Mouse (Mus musculus) urinary bladder, adult 18-20 months (tissue): ENCODE measurements at regions not wholly inside any gene's neighbourhood (a gene's known extent, or its start where the extent isn't known, plus 50 kb on each side); places are given as distances from the start of the nearest gene placed in this dataset.

Source experiments
- DNase-seq, 2 experiments: peaks; one replicate each; pipeline ENCODE4 v3.0.0; 2022; ENCODE audit warnings: low spot score in 2 of 2, mixed read lengths in 2 of 2

DNA sequence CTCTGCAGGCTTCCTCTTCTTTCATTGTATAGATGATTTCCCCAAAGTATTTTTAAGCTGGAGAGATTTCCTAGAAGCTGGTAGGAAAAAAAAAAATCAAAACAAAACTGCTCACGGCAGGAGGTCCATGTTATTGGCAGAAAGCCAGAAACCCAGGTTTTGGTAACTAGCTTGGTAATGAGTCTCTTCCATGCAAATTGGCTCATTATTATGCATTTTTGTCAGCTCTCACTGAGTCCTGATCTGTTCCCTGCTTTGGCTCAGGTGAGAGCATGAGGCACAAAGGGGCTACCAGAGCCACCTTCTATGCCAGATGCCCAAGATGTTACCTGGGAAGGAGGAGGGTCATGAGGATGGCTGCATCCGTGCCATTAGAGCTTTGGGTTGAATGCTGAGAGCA, 146.3 kb upstream of the Vstm2b start:
- no peak for DNase-seq

DNA sequence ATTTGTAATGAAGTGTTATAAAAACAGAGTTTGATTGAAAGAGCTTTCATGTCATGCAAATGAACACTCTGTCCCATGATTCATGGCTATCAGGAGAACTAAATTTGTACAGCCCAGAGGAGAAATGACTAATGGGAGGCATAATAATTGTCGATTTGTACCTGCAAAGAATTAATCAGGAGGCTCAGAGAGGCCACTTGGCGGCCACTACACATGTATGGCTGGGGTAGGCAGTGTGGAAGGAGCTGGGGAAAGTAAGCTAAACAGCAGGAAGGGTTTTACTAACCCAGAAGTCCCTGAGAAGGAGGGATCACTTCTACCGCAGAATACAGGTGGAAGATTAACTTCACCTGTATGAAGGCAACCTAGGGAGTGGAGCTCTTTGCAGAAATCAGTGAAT, 145.9 kb upstream of the Vstm2b start:
- DNase-seq, result no peak

- no peak for DNase-seq
Observed at GRCm38 (mm10) chr7:40753490-40753889, 144.6 kb upstream of the Vstm2b start.

- peak in 1 of 2 experiments; percentile 2 for DNase-seq
Observed at GRCm38 (mm10) chr7:40762520-40762919, 135.6 kb upstream of the Vstm2b start.

DNA sequence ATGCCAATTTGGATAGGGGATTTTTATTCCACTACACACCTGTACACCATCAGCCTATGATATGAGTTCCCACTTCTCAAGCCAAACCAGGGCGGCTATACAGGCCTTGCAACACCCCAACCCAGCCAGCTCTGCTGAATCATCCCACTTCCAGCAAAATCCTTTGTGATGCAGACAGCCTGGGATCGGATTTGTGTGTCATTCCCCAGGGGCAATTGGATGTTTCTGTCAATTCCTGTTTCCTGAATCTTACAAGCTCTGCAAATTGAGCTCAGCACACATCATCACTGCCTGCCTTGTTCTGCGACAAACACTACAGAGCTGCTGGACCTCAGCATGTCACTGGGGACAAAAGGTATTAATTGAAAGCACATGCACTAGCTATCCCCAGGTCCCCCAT, 132.0 kb upstream of the Vstm2b start:
- DNase-seq, result no peak

- DNase-seq, result no peak
Observed at GRCm38 (mm10) chr7:40776220-40776619, 121.9 kb upstream of the Vstm2b start.

DNA sequence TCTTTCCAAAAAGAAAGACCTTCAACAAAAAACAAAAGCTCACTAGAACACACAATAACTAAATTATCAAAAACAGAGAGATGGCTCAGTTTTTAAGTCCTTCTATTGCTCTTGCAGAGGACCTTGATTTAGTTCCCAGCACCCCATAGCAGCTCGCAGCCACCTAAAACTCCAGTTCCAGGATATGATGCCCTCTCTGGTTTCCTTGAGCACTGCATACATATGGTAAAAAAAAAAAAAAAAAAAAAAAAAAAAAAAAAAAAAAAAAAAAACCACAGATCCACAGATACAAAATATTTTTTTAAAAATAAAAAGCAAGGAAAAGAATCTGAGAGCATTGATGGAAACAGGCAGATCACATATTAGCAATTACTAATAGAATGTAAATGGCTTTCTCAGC, 113.2 kb upstream of the Vstm2b start:
- no peak for DNase-seq

DNA sequence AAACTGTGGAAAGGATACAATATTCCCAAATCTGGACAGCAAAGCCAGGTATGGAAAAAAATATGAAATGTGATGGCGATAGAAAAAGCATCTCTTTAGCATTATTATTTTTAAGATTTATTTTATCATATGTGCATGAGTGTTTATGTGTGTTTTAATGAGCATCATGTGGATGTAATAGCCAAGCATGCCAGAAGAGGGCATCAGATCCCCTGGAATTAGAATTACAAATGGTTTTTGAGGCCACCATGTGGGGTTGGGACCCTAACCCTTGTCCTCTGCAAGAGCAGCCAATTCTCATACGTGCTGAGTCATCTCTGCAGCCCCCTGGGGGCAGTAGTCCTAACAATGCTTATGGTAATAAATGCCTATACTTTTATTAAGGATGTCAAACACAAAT, 111.4 kb upstream of the Vstm2b start:
- no peak for DNase-seq

DNA sequence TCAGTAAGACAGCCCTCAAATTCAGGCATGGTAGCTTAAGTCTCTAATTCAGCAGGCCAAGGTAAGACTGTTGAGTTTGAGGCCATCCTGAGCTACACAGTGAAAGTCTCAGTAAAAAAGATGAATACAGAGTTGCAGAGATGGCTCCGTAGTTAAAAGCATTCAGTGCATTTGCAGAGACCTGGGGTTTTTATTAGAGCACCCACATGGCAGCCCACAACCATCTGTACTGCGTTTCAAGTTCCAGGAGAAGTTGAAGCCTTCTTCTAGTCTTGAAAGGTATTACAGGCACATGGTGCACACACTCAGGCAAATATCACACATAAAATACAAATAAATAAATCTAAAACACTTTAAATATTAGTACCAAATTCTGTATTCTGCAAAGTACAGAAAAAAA, 109.6 kb upstream of the Vstm2b start:
- DNase-seq, result no peak

- no peak for DNase-seq
Observed at GRCm38 (mm10) chr7:40794458-40795207, 103.5 kb upstream of the Vstm2b start.

DNA sequence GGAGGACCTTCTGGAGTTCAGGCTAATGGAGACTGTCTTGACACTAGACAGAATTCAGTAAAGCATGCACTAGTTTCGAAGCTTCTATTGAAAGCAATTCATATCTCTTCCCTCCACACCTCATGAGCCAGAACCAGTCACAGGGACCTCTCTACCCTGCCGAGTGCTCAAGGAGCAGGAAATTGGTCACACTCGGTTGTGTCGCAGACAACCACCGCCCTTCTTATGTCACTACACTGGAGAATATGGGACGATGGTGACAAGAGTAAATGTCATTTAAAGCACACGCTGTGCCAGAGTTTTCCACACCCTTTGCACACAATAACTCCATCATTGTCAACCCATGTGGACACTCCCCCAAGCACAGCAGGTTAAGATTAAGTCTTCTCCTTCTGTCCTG, 98.3 kb upstream of the Vstm2b start:
- no peak for DNase-seq

DNA sequence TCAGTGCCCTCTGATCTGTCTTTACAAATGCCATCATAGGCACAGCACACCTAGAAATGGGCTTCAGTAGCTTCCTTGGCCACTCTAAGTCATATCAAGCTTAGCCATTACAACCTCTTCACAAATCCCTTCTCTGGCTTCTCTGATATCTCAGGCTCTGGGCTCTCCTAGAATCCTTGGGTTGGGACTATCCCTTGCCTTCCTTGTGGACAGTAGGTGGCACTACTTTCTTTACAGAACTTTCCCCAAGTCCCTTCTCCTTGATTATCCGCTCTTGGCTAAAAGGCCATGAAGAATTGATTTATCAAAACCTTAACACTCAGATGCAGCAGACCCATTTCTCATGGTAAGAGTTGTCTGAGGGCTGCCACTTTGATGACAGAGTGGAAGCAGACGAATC, 96.8 kb upstream of the Vstm2b start:
- no peak for DNase-seq

DNA sequence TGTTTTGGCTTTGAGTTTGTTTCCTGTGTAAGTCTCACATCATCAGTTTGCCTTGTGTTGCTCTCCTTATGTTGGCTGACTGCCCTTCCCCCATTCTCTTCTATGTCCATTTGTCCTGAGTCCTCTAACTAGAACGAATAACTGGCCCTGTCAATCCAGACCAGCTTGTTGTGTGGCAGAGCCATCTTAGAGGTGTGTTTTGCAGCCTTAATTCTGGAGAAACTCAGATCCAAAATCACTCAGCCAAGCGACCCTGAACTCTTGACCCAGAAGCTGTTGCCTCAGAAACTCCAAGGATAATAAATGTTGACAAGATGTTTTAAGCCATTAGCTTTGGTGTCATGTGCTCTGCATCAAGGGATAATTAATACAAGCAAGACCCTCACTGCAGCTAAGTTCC, 92.9 kb upstream of the Vstm2b start:
- DNase-seq, result no peak

DNA sequence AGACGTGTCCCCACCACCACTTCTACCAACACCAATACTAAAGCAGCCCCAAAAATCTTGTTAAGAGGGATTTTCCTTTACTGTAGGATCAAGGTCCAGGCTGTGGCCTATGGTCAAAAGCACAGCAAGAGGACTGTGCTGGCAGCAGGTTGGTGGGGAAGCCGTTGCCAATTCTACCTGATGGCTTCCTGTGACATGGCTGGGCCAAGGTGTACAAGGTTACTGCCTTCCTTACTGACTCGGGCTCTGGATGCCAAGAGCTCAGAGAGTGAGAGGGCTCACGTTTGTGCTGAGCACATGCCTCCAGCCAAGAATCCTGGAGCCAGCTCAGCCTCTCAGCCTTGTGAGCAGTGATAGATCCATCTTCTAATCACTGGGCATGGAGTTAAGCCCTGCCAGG, 92.3 kb upstream of the Vstm2b start:
- no peak for DNase-seq

GRCm38 (mm10) chr7:40812952-40813351, 85.2 kb upstream of the Vstm2b start:
- DNase-seq, result no peak

DNA sequence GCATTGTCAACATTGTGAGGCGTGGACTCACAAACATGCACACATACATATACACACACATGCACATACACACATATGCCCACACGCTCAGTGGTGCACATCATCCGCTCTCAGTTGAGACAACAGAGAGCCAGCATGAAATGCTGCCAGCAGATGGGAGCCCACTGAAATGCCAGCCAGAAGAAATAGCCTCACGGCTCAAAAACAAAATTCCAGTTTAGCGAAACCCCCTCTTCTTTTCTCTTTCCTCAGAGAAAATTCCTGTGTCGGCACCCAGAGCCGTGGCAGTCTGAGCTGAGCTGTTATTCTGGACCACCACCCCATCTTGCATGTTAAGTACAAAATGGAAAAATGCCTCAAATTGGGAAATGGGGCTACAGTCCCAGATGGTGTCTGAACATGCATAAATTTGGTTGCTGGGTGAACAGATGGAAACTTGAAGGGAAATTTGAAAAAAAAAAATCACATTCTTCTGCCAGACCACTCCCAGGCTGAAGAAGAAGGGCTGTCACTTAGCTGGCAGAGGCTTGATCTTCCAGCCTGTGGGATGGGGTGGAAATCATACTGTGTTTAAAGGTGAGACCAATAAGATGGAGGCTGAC, 72.9 kb upstream of the Vstm2b start:
- DNase-seq, result no peak

DNA sequence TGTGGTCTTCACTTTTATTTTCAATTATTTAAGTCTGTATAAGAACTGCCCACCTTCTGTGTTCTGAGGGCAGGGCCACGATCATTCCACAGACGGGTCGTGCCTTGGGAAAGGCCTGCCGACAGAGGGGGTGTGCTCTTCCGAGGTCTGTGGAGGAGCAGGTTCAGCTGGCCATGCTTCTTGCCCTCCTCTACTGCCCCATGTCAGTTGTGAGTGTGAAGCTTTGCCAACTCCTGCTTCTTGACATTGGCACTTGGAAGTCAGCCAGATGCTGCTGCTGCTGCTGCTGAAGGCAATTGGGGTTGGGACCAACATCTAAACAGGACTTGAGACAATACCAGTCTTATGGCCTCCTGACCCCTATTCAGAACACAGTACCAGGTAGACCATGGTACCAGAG, 68.6 kb upstream of the Vstm2b start:
- no peak for DNase-seq

DNA sequence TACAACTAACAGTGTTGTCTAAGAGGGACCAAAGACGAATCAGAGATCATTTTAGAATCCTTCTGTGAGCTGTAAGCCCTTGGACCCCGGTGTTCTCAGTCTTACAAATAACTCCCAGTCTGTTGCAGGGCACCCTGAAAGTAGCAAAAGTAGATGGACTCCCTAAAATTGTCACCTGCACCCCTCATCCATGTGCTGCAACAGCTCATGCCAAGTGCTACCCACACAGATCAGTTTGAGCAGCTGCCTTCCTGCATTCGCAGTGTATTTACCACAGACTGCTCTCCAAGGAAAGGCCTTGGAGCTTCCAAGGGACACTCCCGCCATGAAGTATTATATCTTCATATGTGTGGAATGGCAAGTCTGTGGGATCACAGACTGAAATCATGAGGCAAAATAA, 66.5 kb upstream of the Vstm2b start:
- DNase-seq, result no peak

DNA sequence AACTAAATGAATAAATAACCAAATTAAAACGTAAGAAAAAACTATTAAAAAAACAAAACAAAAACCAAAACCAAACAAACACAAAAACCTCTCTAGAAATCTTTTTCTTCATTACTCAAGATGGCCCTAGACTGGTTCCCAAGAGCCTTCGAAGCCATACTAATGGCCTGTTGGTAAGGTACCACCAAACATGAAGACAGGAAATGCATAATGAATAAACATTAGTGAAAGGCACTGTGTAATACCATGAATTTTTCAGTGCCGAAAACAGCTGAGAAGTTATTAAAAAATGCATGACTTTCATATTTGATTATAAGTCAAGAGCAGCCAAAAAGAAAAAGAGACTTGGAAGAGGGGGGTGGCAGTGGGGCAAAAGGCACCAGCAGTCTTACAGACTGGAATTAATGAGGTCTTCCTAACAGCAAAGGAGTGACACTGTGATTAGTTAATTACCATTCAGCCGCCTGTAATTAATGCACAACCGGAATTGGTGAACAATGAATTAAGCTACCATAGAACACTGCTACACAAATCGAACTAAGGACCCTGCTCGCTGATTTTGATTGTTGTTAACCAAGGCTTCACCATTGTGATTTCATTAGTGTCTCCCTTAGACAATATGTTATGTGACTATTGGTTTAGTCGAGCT, 55.7 kb upstream of the Vstm2b start:
- DNase-seq, result no peak

GRCm38 (mm10) chr7:40846512-40846911, 51.6 kb upstream of the Vstm2b start:
- DNase-seq, result no peak
